Mouse (Mus musculus): Measurements from ENCODE around the gene Hoxa6.

Gene Hoxa6

GRCm38 (mm10) chr6:52208072-52208867, at the start of gene Hoxa6:
TSS of gene Hoxa6 (minus strand) at chr6:52208722.
- DNase-seq (ENCODE audit: low read depth, low spot score): no peak

GRCm38 (mm10) chr6:52256956-52257355, 48.4 kb upstream of the Hoxa6 start:
- peak; percentile 64 for DNase-seq (ENCODE audit: low read depth, low spot score)

DNA sequence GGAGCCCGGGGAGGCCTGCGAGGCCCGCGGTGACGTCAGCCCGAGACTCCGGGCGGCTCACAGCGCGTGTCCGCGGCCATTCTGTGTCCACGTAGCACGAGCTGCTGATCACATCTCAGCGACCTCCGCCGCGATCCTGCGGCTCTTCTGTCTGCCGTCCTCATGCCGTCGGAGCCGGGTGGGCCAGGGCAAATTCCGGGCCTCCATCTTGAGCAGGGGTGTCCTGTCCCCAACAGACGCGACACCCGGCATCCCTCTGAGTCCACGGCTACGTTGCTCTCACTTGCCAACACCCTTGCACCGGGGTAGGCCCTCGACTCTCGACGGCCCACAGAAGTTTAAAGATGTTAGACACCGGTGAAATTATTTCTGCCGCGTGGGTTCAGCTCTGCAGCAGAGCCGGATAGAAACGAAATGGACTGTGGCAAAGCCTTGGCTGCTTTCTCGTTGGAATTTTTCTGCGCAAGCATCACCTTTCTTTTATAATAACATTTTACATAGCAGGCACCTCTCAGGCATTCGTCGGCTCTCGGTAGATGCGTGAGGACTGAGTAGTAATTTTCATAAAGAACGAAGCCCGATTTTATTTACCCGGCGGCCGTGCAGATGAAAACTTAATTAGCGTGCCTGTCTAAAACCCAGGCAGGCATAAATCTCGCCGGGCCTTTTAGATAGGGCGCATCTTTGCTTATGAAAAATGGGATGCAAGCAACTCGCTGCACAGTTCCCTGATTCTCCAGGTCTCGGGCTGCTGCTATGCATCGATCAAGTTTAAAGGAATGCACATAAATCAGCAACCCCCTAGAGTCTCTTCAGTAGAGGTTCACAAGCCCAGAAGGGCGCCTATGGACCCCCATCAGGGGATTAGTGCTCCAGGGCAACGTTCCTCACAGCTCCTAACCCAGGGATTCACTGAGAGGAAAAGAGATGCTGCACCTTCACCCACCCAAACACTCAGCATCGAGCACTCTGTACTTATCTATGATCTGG, 45.3 kb upstream of the Hoxa6 start:
- no peak for DNase-seq (ENCODE audit: low read depth, low spot score)

GRCm38 (mm10) chr6:52252775-52253376, 44.4 kb upstream of the Hoxa6 start:
- DNase-seq (ENCODE audit: low read depth, low spot score): no peak

- no peak for DNase-seq (ENCODE audit: low read depth, low spot score)
Measured at GRCm38 (mm10) chr6:52252016-52252774, 43.7 kb upstream of the Hoxa6 start.

- no peak for DNase-seq (ENCODE audit: low read depth, low spot score)
Measured at GRCm38 (mm10) chr6:52251177-52251879, 42.8 kb upstream of the Hoxa6 start.

- DNase-seq (ENCODE audit: low read depth, low spot score): no peak
Measured at GRCm38 (mm10) chr6:52249826-52250225, 41.3 kb upstream of the Hoxa6 start.

DNA sequence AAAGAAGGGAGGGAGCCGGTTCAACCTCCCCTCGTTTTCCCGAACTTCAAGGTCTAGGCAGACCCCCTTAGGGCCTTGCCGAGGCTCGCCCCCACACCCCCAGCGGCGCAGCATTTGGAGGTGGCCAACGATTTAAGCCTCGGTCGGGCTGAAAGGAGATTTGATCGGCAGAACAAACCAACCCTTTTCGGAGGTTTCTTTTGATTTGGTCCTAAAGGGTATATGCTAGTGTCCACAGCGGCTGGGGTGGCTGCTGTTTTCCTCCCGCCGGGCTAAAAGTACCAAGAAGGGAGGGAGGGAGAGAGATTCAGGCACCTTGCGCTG, 40.9 kb upstream of the Hoxa6 start:
- DNase-seq (ENCODE audit: low read depth, low spot score): no peak

GRCm38 (mm10) chr6:52248638-52249414, 40.3 kb upstream of the Hoxa6 start:
- DNase-seq (ENCODE audit: low read depth, low spot score): no peak

- no peak for DNase-seq (ENCODE audit: low read depth, low spot score)
Measured at GRCm38 (mm10) chr6:52247766-52248637, 39.5 kb upstream of the Hoxa6 start.

DNA sequence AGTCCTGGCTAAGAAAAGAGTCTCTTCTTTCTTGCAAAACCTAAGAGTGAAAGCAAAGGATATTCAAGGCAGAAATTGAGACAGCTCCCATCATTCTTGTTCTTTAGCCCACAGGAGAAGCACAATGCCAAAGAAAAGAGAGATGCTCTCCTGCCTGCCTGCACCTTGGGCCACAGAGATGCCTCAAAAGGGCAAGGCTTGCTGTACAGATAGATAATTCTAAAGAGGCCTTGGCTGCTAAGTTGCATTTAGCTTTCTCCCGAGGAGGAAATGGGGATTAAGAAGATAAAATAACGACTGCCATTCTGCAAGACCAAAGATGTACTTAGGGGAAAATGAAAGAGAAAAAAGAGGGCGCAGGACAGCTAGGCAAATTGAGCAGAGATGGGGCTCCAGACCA, 38.4 kb upstream of the Hoxa6 start:
- DNase-seq (ENCODE audit: low read depth, low spot score): no peak

- no peak for DNase-seq (ENCODE audit: low read depth, low spot score)
Measured at GRCm38 (mm10) chr6:52246403-52246803, 37.9 kb upstream of the Hoxa6 start.

DNA sequence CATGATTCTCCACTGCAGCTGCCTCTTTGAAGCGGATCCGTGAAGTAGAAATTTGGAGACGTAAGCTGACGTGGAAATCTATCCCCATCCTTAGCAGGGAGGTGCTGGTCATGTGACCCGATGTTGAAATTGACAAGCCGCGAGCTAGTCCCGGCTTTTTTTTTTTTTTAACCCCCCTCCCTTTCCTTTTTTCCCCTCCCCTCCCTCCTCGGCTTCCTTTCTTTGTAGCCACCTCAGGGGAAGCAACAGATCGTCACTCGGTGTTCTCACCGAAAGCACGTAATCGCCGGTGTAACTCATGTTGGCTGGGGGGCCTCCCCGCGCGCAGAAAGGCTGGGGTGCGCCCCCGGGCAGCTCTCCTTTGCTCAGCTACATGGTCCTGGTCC, 37.2 kb upstream of the Hoxa6 start, which contains the start of gene Hoxa11:
Gene Hoxa11 (minus strand): TSS at position 54 of the 386 bp plus-strand sequence.
- no peak for DNase-seq (ENCODE audit: low read depth, low spot score)

DNA sequence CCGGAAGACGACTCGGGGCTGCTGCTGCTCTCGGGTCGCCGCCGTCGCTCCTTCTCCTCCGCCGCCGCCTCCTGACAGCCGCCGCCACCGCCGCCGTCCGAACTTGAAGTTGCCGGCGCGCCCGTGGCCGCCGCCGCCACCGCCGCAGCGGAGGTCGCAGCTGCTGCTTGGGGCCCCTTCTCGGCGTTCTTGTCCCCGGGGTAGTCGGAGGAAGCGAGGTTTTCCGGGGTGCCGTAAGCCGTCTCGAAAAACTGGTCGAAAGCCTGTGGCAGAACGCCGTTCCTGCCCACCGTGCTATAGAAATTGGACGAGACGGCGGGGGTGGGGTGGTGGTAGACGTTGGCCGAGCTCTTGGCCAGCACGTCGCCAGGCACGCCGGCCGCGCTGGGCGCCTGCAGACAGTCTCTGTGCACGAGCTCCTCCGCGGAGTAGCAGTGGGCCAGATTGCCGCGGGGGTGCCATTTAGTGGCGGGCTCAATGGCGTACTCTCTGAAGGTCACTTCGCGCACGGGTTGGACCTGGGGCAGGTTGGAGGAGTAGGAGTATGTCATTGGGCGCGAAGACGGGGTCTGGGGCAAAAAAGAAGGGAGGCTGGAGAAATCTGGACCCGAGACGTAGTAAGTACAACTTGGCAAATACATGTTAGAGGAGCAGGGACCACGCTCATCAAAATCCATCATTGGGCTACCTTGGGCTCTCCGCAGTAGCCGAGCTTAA, 36.7 kb upstream of the Hoxa6 start:
- no peak for DNase-seq (ENCODE audit: low read depth, low spot score)

DNA sequence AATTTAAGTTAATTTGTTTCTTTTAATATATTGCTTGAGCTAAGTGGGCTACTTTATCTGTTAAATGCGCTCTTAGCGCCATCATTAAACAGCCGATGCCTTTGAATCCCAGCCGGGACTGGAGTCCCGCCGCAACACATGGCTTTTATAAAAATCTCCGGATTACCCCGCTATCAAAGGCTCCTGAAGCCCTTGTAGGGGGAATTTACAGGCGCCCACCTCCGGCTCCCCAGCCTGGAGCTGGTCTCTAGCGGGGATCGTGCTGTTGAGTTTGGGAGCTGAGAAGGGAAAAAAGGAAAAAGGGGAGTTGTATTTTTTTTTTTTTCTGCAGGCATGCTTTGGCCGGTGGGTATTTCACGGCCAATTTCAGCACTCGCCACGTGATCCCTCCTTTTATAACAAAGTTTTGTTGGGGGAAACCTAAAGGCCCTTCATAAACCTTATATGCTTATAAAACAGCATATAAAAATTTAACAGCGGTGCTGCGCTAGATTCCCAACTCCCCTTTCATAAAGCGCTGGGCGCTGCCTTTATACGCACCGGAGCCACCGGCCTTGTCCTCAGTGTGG, 36.0 kb upstream of the Hoxa6 start:
- DNase-seq (ENCODE audit: low read depth, low spot score): no peak

- no peak for DNase-seq (ENCODE audit: low read depth, low spot score)
Measured at GRCm38 (mm10) chr6:52243681-52244121, 35.2 kb upstream of the Hoxa6 start.

DNA sequence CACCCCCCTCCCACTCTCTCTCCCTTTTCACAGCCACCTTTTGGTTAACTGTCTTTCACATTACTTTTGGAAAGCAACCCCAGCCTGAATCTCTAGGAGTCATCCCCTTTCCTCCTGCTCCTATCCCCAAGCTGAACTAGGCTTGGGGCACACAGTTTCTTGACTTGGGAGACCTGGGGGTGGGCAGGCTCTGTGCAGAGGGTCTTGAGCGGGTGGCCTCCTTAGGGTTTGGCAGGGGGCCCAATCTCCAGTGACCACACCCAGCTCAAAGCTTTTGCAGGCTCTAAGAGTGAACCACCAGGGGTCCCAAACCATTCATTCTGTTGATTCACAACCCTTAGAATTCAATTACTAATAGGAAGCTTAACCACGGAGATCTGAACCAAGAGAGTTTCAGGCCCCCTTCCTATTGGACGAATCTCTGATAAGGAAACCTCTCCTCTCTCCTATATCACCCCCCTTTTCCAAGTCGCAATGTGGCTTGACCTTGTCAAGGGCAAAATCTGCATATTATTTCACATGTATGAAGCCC, 34.3 kb upstream of the Hoxa6 start:
- DNase-seq (ENCODE audit: low read depth, low spot score): no peak
